Mouse (Mus musculus) lung, postnatal 0 days (tissue): ENCODE measurements around the gene Camkmt. TPM values are rescaled to one million over a fixed set of nuclear protein-coding genes. Genes with fewer than 3 reads are reported as not detected.

Experiments used
- ATAC-seq: fragments of 200-750 bp; cut with Nextera tagmentation; 2 replicates; pipeline ENCODE4 v1.8.0; 2017; ENCODE audit warnings: moderate library complexity
- DNase-seq: peaks from one replicate; pipeline ENCODE4 v3.0.0-alpha.2; 2016; ENCODE audit warnings: low spot score
- H3K27ac ChIP-seq: fragments of 300-500 bp; sonication (generic); 2 replicates; pipeline ENCODE4 v1.5.1; 2014; ENCODE audit warnings: antibody characterized with exemption, mild to moderate bottlenecking, low read length, mixed read lengths
- H3K27me3 ChIP-seq: fragments of 300-500 bp; sonication (generic); replicated peaks from 2 replicates; pipeline ENCODE4 v1.6.1; 2014; ENCODE audit warnings: low read length, mixed read lengths; ENCODE audit not compliant: insufficient read depth
- H3K36me3 ChIP-seq: fragments of 300-500 bp; sonication (generic); 2 replicates; pipeline ENCODE4 v1.6.1; 2014; ENCODE audit warnings: low read length, mixed read lengths; ENCODE audit not compliant: insufficient read depth
- H3K4me1 ChIP-seq: fragments of 300-500 bp; sonication (generic); 2 replicates; pipeline ENCODE4 v1.6.1; 2014; ENCODE audit warnings: antibody characterized with exemption, low read depth, low read length, mixed read lengths; ENCODE audit not compliant: insufficient read depth
- H3K4me2 ChIP-seq: fragments of 300-500 bp; sonication (generic); replicated peaks from 2 replicates; pipeline ENCODE4 v1.6.1; 2014; ENCODE audit warnings: low read depth, mild to moderate bottlenecking, low read length, moderate library complexity, mixed read lengths
- H3K4me3 ChIP-seq: fragments of 300-500 bp; sonication (generic); 2 replicates; pipeline ENCODE4 v1.5.1; 2014; ENCODE audit warnings: low read depth, low read length
- H3K9ac ChIP-seq: fragments of 300-500 bp; sonication (generic); replicated peaks from 2 replicates; pipeline ENCODE4 v1.6.1; 2014; ENCODE audit warnings: low read depth, mild to moderate bottlenecking
- H3K9me3 ChIP-seq: fragments of 300-500 bp; sonication (generic); 2 replicates; pipeline ENCODE4 v1.6.1; 2016; ENCODE audit warnings: low read length, mixed read lengths
- CTCF ChIP-seq: IDR thresholded peaks from 2 replicates; pipeline ENCODE4 v1.5.1; 2016; ENCODE audit warnings: antibody characterized with exemption, mild to moderate bottlenecking
- EP300 ChIP-seq: IDR thresholded peaks from 2 replicates; pipeline ENCODE4 v1.6.1; 2016; ENCODE audit warnings: antibody characterized with exemption, mild to moderate bottlenecking, control low read depth
- WGBS: fragments of 180-500 bp; shearing (Covaris S2); extraction: QIAGEN DNeasy Blood & Tissue Kit; methylation state at CpG from one replicate; pipeline ENCODE4 v1.1.7; 2014; 5-methylcytosine and 5-hydroxymethylcytosine counted together
- polyA plus RNA-seq: library from polyadenylated mRNA; unstranded; fragments of >200 nt; fragmentation: Nextera tagmentation; extraction: Ambion mirVana; gene quantifications from 2 replicates; pipeline ENCODE4 v1.2.1, GENCODE M21; 2015

Camkmt gene
- polyA plus RNA-seq, 1 experiment from 2014 or later: 3.2 TPM

GRCm38 (mm10) chr17:85464466-85465411 is 374.4 kb downstream of the Camkmt start:
- H3K36me3 ChIP-seq: no peaks in the 10 kb centered on the region
- H3K4me1 ChIP-seq: no peaks in the 10 kb centered on the region
- ATAC-seq: no peak
- no peak for DNase-seq
- H3K27me3 ChIP-seq: peaks cover 42% of the 10 kb centered on the region
- no peak overlapping the region for H3K27ac ChIP-seq
- no peak overlapping the region for H3K4me2 ChIP-seq
- TF ChIP-seq EP300: no peak
- TF ChIP-seq CTCF: no peak
- H3K4me3 ChIP-seq: no peak overlapping the region
- H3K9ac ChIP-seq: no peak overlapping the region
- 4% methylated on average over 38 of the region's 40 CpGs for WGBS
- H3K9me3 ChIP-seq: no peaks in the 10 kb centered on the region

DNA sequence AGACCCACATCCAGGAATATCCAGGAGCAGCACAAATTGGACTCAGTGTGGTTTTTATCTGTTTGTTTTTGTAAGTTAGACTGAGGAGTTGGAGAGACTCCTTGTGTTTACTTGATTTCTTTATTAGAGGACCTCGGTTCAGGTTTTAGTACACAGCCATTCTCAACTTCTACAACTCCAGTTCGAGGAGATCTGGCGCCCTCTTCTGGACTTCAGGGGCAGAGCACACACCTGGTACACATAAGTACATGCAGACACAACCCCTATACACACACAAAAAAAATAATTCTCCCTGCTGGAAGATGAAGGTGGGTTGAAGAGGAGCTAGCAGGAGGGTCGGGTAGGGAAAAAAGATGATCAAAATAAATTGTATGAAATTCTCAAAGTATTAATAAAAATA is 379.4 kb downstream of the Camkmt start:
- 62% methylated on average over 4 of the region's 4 CpGs for WGBS
- Histone ChIP-seq H3K27ac (no peak overlapping the region), H3K4me1 (no peaks in the 10 kb centered on the region), H3K27me3 (peaks cover 45% of the 10 kb centered on the region), H3K4me2 (no peak overlapping the region), H3K36me3 (no peaks in the 10 kb centered on the region), H3K9me3 (no peaks in the 10 kb centered on the region), H3K4me3 (no peak overlapping the region), H3K9ac (no peak overlapping the region)
- TF ChIP-seq EP300: no peak
- no peak for TF ChIP-seq CTCF
- no peak for DNase-seq
- ATAC-seq: no peak

DNA sequence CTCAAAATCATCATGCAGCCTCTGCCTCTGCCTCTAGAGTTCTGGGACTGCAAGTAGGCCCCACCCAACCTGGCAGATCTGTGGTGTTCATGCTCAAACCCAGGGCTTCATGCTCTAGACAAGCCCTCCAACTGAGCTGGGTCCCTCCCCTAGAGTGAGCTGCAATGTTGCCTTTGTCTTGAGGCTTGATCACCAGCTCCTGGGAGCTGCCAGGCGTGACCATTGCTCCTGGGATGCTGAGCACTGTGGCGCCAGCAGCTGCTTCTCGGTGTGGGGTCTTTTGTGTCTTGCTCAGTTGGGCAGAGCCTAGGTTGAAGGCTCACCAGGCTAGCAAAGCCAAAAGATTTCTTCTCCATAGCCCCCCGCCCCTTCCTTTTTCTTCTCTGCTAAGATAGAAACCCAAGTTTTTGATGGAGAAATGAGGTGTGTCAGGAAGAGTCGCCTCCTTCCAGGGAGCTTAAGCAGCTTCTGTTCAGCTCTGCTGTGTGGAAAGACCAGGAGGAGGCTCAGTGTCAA is 382.4 kb downstream of the Camkmt start:
- 5% methylated on average over 5 of the region's 5 CpGs for WGBS
- no peaks in the 10 kb centered on the region for H3K9me3 ChIP-seq
- no peak for ATAC-seq

GRCm38 (mm10) chr17:85473217-85473616 is 382.9 kb downstream of the Camkmt start:
- Histone ChIP-seq H3K4me2 (no peak overlapping the region), H3K4me1 (no peaks in the 10 kb centered on the region), H3K9me3 (no peaks in the 10 kb centered on the region), H3K27me3 (peaks cover 39% of the 10 kb centered on the region), H3K4me3 (no peak overlapping the region), H3K27ac (no peak overlapping the region), H3K36me3 (no peaks in the 10 kb centered on the region), H3K9ac (no peak overlapping the region)
- DNase-seq (no peak), ATAC-seq (no peak)
- no peak for TF ChIP-seq CTCF
- no peak for TF ChIP-seq EP300
- WGBS: 4% methylated on average over 14 of the region's 16 CpGs

More for the DNA sequence above, 382.4 kb downstream of the Camkmt start:
- no peak for TF ChIP-seq EP300
- Histone ChIP-seq H3K4me3 (no peak overlapping the region), H3K9ac (no peak overlapping the region), H3K27me3 (peaks cover 39% of the 10 kb centered on the region), H3K36me3 (no peaks in the 10 kb centered on the region), H3K4me1 (no peaks in the 10 kb centered on the region), H3K4me2 (no peak overlapping the region), H3K27ac (no peak overlapping the region)
- DNase-seq: no peak

- Histone ChIP-seq H3K27ac (no peak overlapping the region), H3K4me2 (no peak overlapping the region), H3K27me3 (peaks cover 43% of the 10 kb centered on the region), H3K4me1 (no peaks in the 10 kb centered on the region), H3K9me3 (no peaks in the 10 kb centered on the region), H3K4me3 (no peak overlapping the region), H3K9ac (no peak overlapping the region), H3K36me3 (no peaks in the 10 kb centered on the region)
- TF ChIP-seq CTCF (no peak), EP300 (no peak)
- 4% methylated on average over 8 of the region's 8 CpGs for WGBS
- DNase-seq (no peak), ATAC-seq (no peak)
Measured at GRCm38 (mm10) chr17:85473881-85474280, 383.5 kb downstream of the Camkmt start.

DNA sequence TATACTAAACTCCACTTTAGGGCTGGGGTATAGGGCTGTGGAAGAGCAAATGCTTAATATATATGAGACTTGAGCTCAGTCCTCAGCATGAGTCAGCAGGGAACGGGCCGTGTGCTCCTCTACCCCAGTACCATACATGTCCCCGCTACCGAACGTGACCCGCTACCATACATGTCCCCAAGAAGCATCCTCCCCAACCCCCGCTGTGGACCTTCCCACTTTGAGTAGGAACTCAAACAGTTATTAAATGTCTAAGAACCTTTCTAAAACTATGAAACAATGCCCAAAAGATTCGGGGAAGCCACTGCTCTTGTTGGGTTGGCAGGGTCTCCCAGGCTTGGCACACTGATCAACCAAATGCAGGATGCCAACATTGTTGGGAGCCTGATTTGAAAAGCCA is 390.9 kb downstream of the Camkmt start:
- Histone ChIP-seq H3K4me2 (no peak overlapping the region), H3K36me3 (no peaks in the 10 kb centered on the region), H3K4me3 (no peak overlapping the region), H3K27me3 (peaks cover 39% of the 10 kb centered on the region), H3K4me1 (no peaks in the 10 kb centered on the region), H3K9ac (no peak overlapping the region), H3K27ac (no peak overlapping the region), H3K9me3 (no peaks in the 10 kb centered on the region)
- WGBS: 85% methylated on average over 8 of the region's 8 CpGs
- ATAC-seq: no peak
- TF ChIP-seq CTCF: no peak
- no peak for TF ChIP-seq EP300
- DNase-seq: no peak
